Mouse (Mus musculus) cortical plate, adult 2 months (tissue): ENCODE results near the gene Gcnt3.

Experiments used
- CTCF ChIP-seq: fragments of 200-500 bp; IDR thresholded peaks from 2 replicates; pipeline ENCODE4 v1.5.1; 2011; ENCODE audit warnings: mild to moderate bottlenecking, control low read depth, low read length; ENCODE audit not compliant: insufficient read depth; ENCODE audit errors: extremely low read depth
- POLR2A ChIP-seq: fragments of 200-500 bp; IDR thresholded peaks from 2 replicates; pipeline ENCODE4 v1.6.1; 2011; ENCODE audit warnings: mild to moderate bottlenecking, low read length, control low read depth; ENCODE audit not compliant: insufficient read depth; ENCODE audit errors: extremely low read depth

DNA sequence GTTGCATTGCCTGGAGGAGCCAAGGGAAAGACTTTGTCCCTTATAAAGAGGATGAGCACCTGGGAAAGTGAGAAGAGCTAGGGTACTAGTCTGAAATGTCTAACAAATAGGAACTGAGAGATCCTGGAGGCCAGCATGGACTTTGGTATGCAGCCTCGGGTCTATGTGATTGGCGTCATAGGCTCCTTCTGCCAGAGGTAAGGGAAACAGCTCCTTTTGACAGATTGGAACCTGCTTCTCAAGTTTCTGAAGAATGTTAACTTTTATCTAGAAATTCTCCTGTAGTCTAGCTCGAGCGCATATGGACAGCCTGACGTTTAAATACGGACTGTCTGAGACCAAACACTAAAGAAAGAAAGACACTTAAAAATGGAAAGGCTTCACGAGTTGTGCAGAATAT is at the start of gene Gcnt3:
- TF ChIP-seq CTCF (no peak), POLR2A (no peak)
